Mouse (Mus musculus) layer of hippocampus, adult 18-20 months (tissue): ENCODE data around the gene Asic3. TPM values are rescaled to one million over a fixed set of nuclear protein-coding genes. Genes with fewer than 3 reads are reported as not detected.
A peak's percentile ranks its signal among the peaks of the same experiment; 100 is the strongest.

ENCODE experiments used
- DNase-seq, 2 experiments: peaks; one replicate each; pipeline ENCODE4 v3.0.0; 2022; ENCODE audit warnings: low spot score in 2 of 2
- total RNA-seq, 2 experiments: library from RNA; stranded (reverse); gene quantifications; 2 replicates each; pipeline ENCODE4 v1.2.3; 2021

The Asic3 gene
- total RNA-seq, 2 experiments from 2014 or later, result 0.27 to 0.53 TPM

GRCm38 (mm10) chr5:24446630-24447029, 33.4 kb downstream of the Asic3 start:
- DNase-seq, result no peak

GRCm38 (mm10) chr5:24447624-24448298, 34.6 kb downstream of the Asic3 start, which contains the start of gene Tmub1:
TSS of gene Tmub1 (minus strand) at chr5:24447854.
- DNase-seq, result peak; percentile 79 to 86

GRCm38 (mm10) chr5:24451264-24452029, 38.3 kb downstream of the Asic3 start:
- DNase-seq, result peak; percentile 79 to 93

GRCm38 (mm10) chr5:24452030-24452690, 39.0 kb downstream of the Asic3 start, which contains the start of gene Agap3:
TSS of gene Agap3 (plus strand) at chr5:24452177.
- DNase-seq, result no peak

- peak in 1 of 2 experiments; percentile 51 for DNase-seq
Measured at GRCm38 (mm10) chr5:24452691-24453233, 39.6 kb downstream of the Asic3 start.

- DNase-seq, result no peak
Measured at GRCm38 (mm10) chr5:24453283-24453984, 40.2 kb downstream of the Asic3 start.

- DNase-seq, result no peak
Measured at GRCm38 (mm10) chr5:24453985-24454303, 40.8 kb downstream of the Asic3 start.

GRCm38 (mm10) chr5:24455076-24455475, 41.9 kb downstream of the Asic3 start:
- no peak for DNase-seq

- DNase-seq, result no peak
Measured at GRCm38 (mm10) chr5:24455613-24456012, 42.4 kb downstream of the Asic3 start.

GRCm38 (mm10) chr5:24466762-24467161, 53.6 kb downstream of the Asic3 start:
- no peak for DNase-seq

Other genes starting within 250 kb of the Asic3 start
- gene Nupl2, start 248.4 kb upstream of the Asic3 start, total RNA-seq, result 1 to 10 TPM; 9.0 to 9.7 TPM
- 10 to 100 TPM; 23.0 to 26.8 TPM for gene Kcnh2, start 61.8 kb upstream of the Asic3 start, total RNA-seq
- gene Nos3, start 48.6 kb upstream of the Asic3 start, total RNA-seq, result 1 to 10 TPM; 6.8 to 7.0 TPM
- 1 to 10 TPM; 3.0 to 3.7 TPM for gene Atg9b, start 21.2 kb upstream of the Asic3 start, total RNA-seq
- 10 to 100 TPM; 57.0 to 60.1 TPM for gene Abcb8, start 19.7 kb upstream of the Asic3 start, total RNA-seq
- gene Cdk5, start 10.1 kb downstream of the Asic3 start, total RNA-seq, result 100 to 1,000 TPM; 126 to 133 TPM
- 10 to 100 TPM; 30.1 to 30.8 TPM for gene Slc4a2, start 10.4 kb downstream of the Asic3 start, total RNA-seq
- gene Fastk, start 31.9 kb downstream of the Asic3 start, total RNA-seq, result 100 to 1,000 TPM; 109 to 115 TPM
- 10 to 100 TPM; 21.8 to 23.7 TPM for gene Tmub1, start 34.5 kb downstream of the Asic3 start, total RNA-seq
- gene Agap3, start 38.8 kb downstream of the Asic3 start, total RNA-seq, result 100 to 1,000 TPM; 673 to 687 TPM
- gene Gbx1, start 113.8 kb downstream of the Asic3 start, total RNA-seq, result not detected
- gene Asb10, start 127.6 kb downstream of the Asic3 start, total RNA-seq, result under 1 TPM in 1 of 2 experiments, not detected in 1; 0.23 TPM
- gene 4931409K22Rik, start 143.4 kb downstream of the Asic3 start, total RNA-seq, result not detected
- gene Abcf2, start 164.1 kb downstream of the Asic3 start, total RNA-seq, result 10 to 100 TPM; 82.5 to 83.6 TPM
- gene Chpf2, start 173.3 kb downstream of the Asic3 start, total RNA-seq, result 10 to 100 TPM; 60.8 to 64.9 TPM
- 10 to 100 TPM; 87.4 to 93.2 TPM for gene Smarcd3, start 211.0 kb downstream of the Asic3 start, total RNA-seq